Mouse (Mus musculus): ENCODE measurements around the gene Fgd5. TPM values are rescaled to one million over a fixed set of nuclear protein-coding genes. Genes with fewer than 3 reads are reported as not detected.
A peak's percentile ranks its signal among the peaks of the same experiment; 100 is the strongest.

Gene Fgd5
- polyA plus RNA-seq, 1 experiment: not detected

DNA sequence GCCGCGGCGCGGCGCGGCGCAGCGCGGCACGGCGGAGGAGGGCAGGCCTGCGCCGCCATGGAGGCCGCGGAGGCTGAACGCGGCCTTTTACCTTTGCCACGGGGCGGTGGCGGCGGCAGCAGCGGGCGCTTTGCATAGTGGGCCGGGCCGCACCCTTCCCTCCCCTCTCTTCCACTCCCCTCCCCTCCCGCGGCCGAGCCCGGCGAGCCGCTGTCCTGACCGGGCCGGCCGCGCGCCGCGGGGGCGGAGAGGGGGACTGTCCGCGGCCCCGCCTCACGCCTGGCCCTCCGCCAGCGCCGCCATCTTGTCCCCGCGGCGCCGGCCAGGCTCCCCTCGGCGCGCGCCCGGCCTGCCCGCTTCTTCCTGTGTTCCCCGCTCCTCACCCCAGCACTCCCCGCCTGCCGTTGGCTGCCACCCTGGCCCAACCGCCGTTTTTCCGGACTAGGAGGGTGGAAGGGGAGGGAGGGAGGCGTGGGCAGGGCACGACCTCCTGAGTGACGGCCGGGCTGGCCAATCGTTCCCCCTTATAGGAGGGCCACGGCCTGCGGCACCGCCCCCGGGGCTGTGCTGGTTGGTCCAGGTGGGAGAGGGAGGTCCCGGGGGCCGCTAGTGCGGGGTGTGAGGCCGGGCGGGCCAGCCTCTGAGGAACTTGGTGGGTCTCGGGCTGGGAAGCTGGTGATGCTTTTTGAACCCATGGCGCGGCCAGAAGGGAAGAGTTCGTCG, 113.2 kb downstream of the Fgd5 start:
- TF ChIP-seq POLR2A (IDR thresholded peaks at IDR 0.05; ENCODE audit: insufficient read depth, low read depth, low read length) (peak; percentile 73), CTCF (IDR thresholded peaks at IDR 0.05; ENCODE audit: insufficient read depth, low read depth, low read length) (no peak)
- H3K27ac ChIP-seq (ENCODE audit: insufficient read depth, low read depth, low read length): peak overlapping the region; percentile 85
- WGBS: under 1% methylated on average over 66 of the region's 81 CpGs
- peak overlapping the region; percentile 98 for H3K4me3 ChIP-seq (ENCODE audit: insufficient read depth, low read depth, low read length)
- no peaks in the 10 kb centered on the region for H3K4me1 ChIP-seq (ENCODE audit: control insufficient read depth, insufficient read depth, low read length)

DNA sequence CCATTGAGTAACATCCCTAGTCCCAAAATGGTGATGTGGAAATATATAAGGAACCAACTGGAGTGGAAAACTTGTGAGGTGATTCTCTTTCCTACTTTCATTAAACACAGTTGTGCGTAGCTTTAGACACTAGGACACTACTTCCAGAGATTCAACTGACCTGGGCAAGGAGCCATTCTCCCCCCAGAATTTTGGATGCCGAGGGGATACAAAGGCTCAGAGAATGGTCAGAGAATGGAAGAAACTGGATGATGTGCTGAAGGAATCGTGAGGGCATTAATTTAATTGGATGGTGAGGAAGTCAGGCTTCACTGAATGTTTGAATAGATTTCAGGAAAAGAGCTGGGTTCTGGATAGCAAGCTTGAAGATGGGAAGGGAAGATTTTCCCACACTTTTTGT, 114.1 kb downstream of the Fgd5 start:
- no peaks in the 10 kb centered on the region for H3K4me1 ChIP-seq (ENCODE audit: control insufficient read depth, insufficient read depth, low read length)
- peak overlapping the region; percentile 98 for H3K4me3 ChIP-seq (ENCODE audit: insufficient read depth, low read depth, low read length)
- WGBS: 2% methylated on average over 3 of the region's 3 CpGs
- H3K27ac ChIP-seq (ENCODE audit: insufficient read depth, low read depth, low read length): no peak overlapping the region
- TF ChIP-seq CTCF (IDR thresholded peaks at IDR 0.05; ENCODE audit: insufficient read depth, low read depth, low read length) (no peak), POLR2A (IDR thresholded peaks at IDR 0.05; ENCODE audit: insufficient read depth, low read depth, low read length) (no peak)

DNA sequence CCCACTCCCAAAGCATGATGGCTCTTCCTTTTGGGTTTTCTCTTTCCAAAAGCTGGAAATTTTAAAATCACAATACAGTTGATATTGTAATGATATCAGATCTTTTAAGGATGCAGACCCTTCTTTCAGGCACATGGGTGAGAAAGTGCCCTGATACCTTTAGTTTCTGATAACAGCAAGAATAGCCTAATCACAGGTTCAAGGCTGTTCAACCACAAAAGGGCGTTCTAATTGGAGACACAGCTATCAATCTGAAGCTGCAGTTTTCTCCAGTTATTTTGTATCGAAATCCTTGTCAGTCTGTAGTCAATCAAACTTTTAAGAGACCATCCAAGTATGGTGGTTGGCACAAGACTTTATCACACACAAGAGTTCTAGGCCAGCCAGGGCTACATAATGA, 115.2 kb downstream of the Fgd5 start:
- TF ChIP-seq CTCF (IDR thresholded peaks at IDR 0.05; ENCODE audit: insufficient read depth, low read depth, low read length) (no peak), POLR2A (IDR thresholded peaks at IDR 0.05; ENCODE audit: insufficient read depth, low read depth, low read length) (no peak)
- WGBS: 88% methylated on average over 2 of the region's 2 CpGs
- Histone ChIP-seq H3K4me1 (ENCODE audit: control insufficient read depth, insufficient read depth, low read length) (no peaks in the 10 kb centered on the region), H3K27ac (ENCODE audit: insufficient read depth, low read depth, low read length) (no peak overlapping the region), H3K4me3 (ENCODE audit: insufficient read depth, low read depth, low read length) (no peak overlapping the region)

DNA sequence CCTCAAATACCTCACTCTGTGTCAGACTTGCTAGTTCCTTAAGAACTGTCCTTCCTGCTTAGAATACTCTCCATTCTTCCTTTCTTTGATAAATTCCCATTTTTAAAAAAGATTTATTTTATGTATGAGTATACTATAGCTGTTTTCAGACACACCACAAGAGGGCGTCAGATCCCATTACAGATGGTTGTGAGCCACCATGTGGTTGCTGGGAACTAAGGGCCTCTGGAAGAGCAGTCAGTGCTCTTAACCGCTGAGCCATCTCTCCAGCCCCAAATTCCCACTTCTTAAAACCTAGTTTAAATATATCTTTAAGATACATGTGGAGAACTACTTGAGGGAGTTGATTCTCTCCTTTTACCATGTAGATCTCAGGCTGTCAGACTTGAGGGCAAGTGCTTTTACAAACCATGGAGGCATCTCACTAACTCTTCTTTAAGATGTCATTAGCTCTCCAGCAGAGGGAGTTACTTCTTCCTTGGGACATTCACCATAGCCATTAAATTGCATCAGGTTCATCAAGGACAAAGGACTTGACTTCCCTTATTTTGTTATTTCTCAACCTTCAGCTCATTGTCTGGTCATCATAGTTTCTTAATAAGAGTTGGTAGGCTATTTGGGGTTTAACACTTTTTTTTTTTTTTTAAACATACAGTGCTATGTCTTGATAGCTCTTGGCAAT, 122.1 kb downstream of the Fgd5 start:
- no peak for TF ChIP-seq POLR2A (IDR thresholded peaks at IDR 0.05; ENCODE audit: insufficient read depth, low read depth, low read length)
- 75% methylated on average over 2 of the region's 2 CpGs for WGBS
- H3K4me1 ChIP-seq (ENCODE audit: control insufficient read depth, insufficient read depth, low read length): no peaks in the 10 kb centered on the region
- no peak overlapping the region for H3K4me3 ChIP-seq (ENCODE audit: insufficient read depth, low read depth, low read length)
- no peak overlapping the region for H3K27ac ChIP-seq (ENCODE audit: insufficient read depth, low read depth, low read length)

DNA sequence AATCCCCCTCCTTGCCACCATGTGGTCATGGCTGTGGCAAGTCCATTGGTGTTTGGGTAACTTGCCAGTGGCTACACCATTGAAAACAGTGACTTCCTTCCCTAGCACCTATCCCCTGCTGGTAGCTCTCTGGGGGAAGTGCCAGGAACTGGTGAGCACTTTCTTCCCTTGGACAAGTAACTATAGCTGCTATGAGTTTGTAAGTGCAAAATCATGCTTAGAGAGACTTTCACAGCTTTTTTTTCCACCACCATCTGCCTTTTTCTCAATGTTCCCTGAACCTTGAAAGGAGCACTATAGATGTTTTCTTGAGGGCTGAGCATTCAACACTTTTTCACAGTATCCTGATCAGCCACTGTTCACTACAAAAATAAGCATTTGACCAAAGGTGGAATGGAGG, 145.9 kb downstream of the Fgd5 start:
- Histone ChIP-seq H3K4me1 (ENCODE audit: control insufficient read depth, insufficient read depth, low read length) (no peaks in the 10 kb centered on the region), H3K4me3 (ENCODE audit: insufficient read depth, low read depth, low read length) (no peak overlapping the region), H3K27ac (ENCODE audit: insufficient read depth, low read depth, low read length) (no peak overlapping the region)
- TF ChIP-seq POLR2A (IDR thresholded peaks at IDR 0.05; ENCODE audit: insufficient read depth, low read depth, low read length): no peak
- no peak for TF ChIP-seq CTCF (IDR thresholded peaks at IDR 0.05; ENCODE audit: insufficient read depth, low read depth, low read length)

Other genes with a start within 250 kb of the Fgd5 start
- not detected in 2 replicates for gene Grip2, start 151.6 kb upstream of the Fgd5 start, polyA plus RNA-seq (2012; ENCODE audit: insufficient read depth, insufficient read length, low replicate concordance, missing spikeins)
- not detected in 2 replicates for gene Ccdc174, start 100.8 kb upstream of the Fgd5 start, polyA plus RNA-seq (2012; ENCODE audit: insufficient read depth, insufficient read length, low replicate concordance, missing spikeins)
- not detected in 2 replicates for gene 4930590J08Rik, start 76.1 kb upstream of the Fgd5 start, polyA plus RNA-seq (2012; ENCODE audit: insufficient read depth, insufficient read length, low replicate concordance, missing spikeins)
- gene Nr2c2, start 112.5 kb downstream of the Fgd5 start, polyA plus RNA-seq (2012; ENCODE audit: insufficient read depth, insufficient read length, low replicate concordance, missing spikeins): not detected in 2 replicates
- not detected in 2 replicates for gene Mrps25, start 205.2 kb downstream of the Fgd5 start, polyA plus RNA-seq (2012; ENCODE audit: insufficient read depth, insufficient read length, low replicate concordance, missing spikeins)
- gene Rbsn, start 236.0 kb downstream of the Fgd5 start, polyA plus RNA-seq (2012; ENCODE audit: insufficient read depth, insufficient read length, low replicate concordance, missing spikeins): not detected in 2 replicates